Mouse (Mus musculus) limb, embryonic 10.5 days (tissue): ENCODE results near the gene Itga5. TPM values are rescaled to one million over a fixed set of nuclear protein-coding genes. Genes with fewer than 3 reads are reported as not detected.

Source experiments
- DNase-seq: peaks from one replicate; pipeline ENCODE4 v3.0.0-alpha.2; 2017; ENCODE audit warnings: low spot score
- H3K27ac ChIP-seq: fragments of 300-500 bp; sonication (generic); 2 replicates; pipeline ENCODE4 v1.5.1; 2016; ENCODE audit warnings: mild to moderate bottlenecking
- H3K27me3 ChIP-seq: fragments of 300-500 bp; sonication (generic); 2 replicates; pipeline ENCODE4 v1.6.1; 2016; ENCODE audit warnings: low read depth, mild to moderate bottlenecking; ENCODE audit not compliant: poor library complexity, severe bottlenecking
- H3K36me3 ChIP-seq: fragments of 300-500 bp; sonication (generic); 2 replicates; pipeline ENCODE4 v1.6.1; 2016; ENCODE audit warnings: mild to moderate bottlenecking, moderate library complexity
- H3K4me1 ChIP-seq: fragments of 300-500 bp; sonication (generic); 2 replicates; pipeline ENCODE4 v1.6.1; 2016
- H3K4me3 ChIP-seq: fragments of 300-500 bp; sonication (generic); 2 replicates; pipeline ENCODE4 v1.5.1; 2016; ENCODE audit warnings: mild to moderate bottlenecking, moderate library complexity
- H3K9me3 ChIP-seq: fragments of 300-500 bp; sonication (generic); replicated peaks from 2 replicates; pipeline ENCODE4 v1.6.1; 2016; ENCODE audit warnings: mild to moderate bottlenecking
- WGBS: fragments of 180-500 bp; shearing (Covaris S2); methylation state at CpG from one replicate; pipeline ENCODE4 v1.1.7; 2016; 5-methylcytosine and 5-hydroxymethylcytosine counted together
- polyA plus RNA-seq: library from polyadenylated mRNA; unstranded; fragments of >200 nt; fragmentation: Nextera tagmentation; extraction: Ambion mirVana; gene quantifications from 2 replicates; pipeline ENCODE4 v1.2.1, GENCODE M21; 2016

The Itga5 gene
- polyA plus RNA-seq, 1 experiment from 2014 or later: 36.6 TPM

GRCm38 (mm10) chr15:103375112-103375800 is 8.7 kb upstream of the Itga5 start:
- WGBS: 89% methylated on average over 4 of the region's 4 CpGs
- Histone ChIP-seq H3K4me3 (no peak overlapping the region), H3K27me3 (no peaks in the 10 kb centered on the region), H3K4me1 (peaks cover 40% of the 10 kb centered on the region), H3K36me3 (no peaks in the 10 kb centered on the region), H3K27ac (no peak overlapping the region), H3K9me3 (no peaks in the 10 kb centered on the region)
- DNase-seq: no peak

GRCm38 (mm10) chr15:103372461-103372860 is 5.9 kb upstream of the Itga5 start:
- Histone ChIP-seq H3K27ac (no peak overlapping the region), H3K4me3 (no peak overlapping the region), H3K4me1 (peaks cover 37% of the 10 kb centered on the region), H3K36me3 (no peaks in the 10 kb centered on the region), H3K27me3 (no peaks in the 10 kb centered on the region), H3K9me3 (no peaks in the 10 kb centered on the region)
- DNase-seq: no peak

- Histone ChIP-seq H3K4me3 (no peak overlapping the region), H3K27ac (no peak overlapping the region), H3K9me3 (no peaks in the 10 kb centered on the region), H3K36me3 (no peaks in the 10 kb centered on the region), H3K27me3 (no peaks in the 10 kb centered on the region), H3K4me1 (peaks cover 38% of the 10 kb centered on the region)
- WGBS: 79% methylated on average over 1 of the region's 1 CpGs
- DNase-seq: no peak
These were observed 5.2 kb upstream of the Itga5 start for GRCm38 (mm10) chr15:103371741-103372140.

GRCm38 (mm10) chr15:103371208-103371607 is 4.6 kb upstream of the Itga5 start:
- no peaks in the 10 kb centered on the region for H3K9me3 ChIP-seq
- H3K4me3 ChIP-seq: no peak overlapping the region
- no peaks in the 10 kb centered on the region for H3K27me3 ChIP-seq
- DNase-seq: no peak
- H3K27ac ChIP-seq: no peak overlapping the region
- no peaks in the 10 kb centered on the region for H3K36me3 ChIP-seq
- peaks cover 37% of the 10 kb centered on the region for H3K4me1 ChIP-seq
- WGBS: 10% methylated on average over 2 of the region's 2 CpGs

- DNase-seq: no peak
- WGBS: 29% methylated on average over 4 of the region's 4 CpGs
- no peaks in the 10 kb centered on the region for H3K27me3 ChIP-seq
- no peak overlapping the region for H3K4me3 ChIP-seq
- peaks cover 34% of the 10 kb centered on the region for H3K4me1 ChIP-seq
- H3K36me3 ChIP-seq: no peaks in the 10 kb centered on the region
- no peaks in the 10 kb centered on the region for H3K9me3 ChIP-seq
- H3K27ac ChIP-seq: no peak overlapping the region
These were observed 3.9 kb upstream of the Itga5 start for GRCm38 (mm10) chr15:103370462-103370861.

- Histone ChIP-seq H3K9me3 (no peaks in the 10 kb centered on the region), H3K27me3 (no peaks in the 10 kb centered on the region), H3K4me3 (no peak overlapping the region), H3K4me1 (peaks cover 47% of the 10 kb centered on the region), H3K27ac (no peak overlapping the region), H3K36me3 (no peaks in the 10 kb centered on the region)
- no peak for DNase-seq
- 69% methylated on average over 1 of the region's 1 CpGs for WGBS
These were observed 2.6 kb upstream of the Itga5 start for GRCm38 (mm10) chr15:103369123-103369522.

- Histone ChIP-seq H3K27me3 (no peaks in the 10 kb centered on the region), H3K27ac (0 out of 2 replicates have a peak overlapping the region, but pooled peaks have one; percentile 5), H3K9me3 (no peaks in the 10 kb centered on the region), H3K4me3 (no peak overlapping the region), H3K4me1 (peaks cover 49% of the 10 kb centered on the region), H3K36me3 (no peaks in the 10 kb centered on the region)
- DNase-seq: no peak
- WGBS: 82% methylated on average over 4 of the region's 4 CpGs
These were observed 1.8 kb upstream of the Itga5 start for GRCm38 (mm10) chr15:103368179-103368940.

GRCm38 (mm10) chr15:103365471-103366375 is 840 bp downstream of the Itga5 start:
- under 1% methylated on average over 51 of the region's 51 CpGs for WGBS
- H3K4me1 ChIP-seq: peaks cover 50% of the 10 kb centered on the region
- H3K4me3 ChIP-seq: peak overlapping the region; percentile 97
- H3K36me3 ChIP-seq: peaks cover 9% of the 10 kb centered on the region
- no peaks in the 10 kb centered on the region for H3K9me3 ChIP-seq
- no peaks in the 10 kb centered on the region for H3K27me3 ChIP-seq
- DNase-seq: peak; percentile 77
- peak overlapping the region; percentile 98 for H3K27ac ChIP-seq

GRCm38 (mm10) chr15:103364761-103365160 is 1.8 kb downstream of the Itga5 start:
- no peak for DNase-seq
- 52% methylated on average over 4 of the region's 4 CpGs for WGBS
- peak overlapping the region; percentile 98 for H3K27ac ChIP-seq

GRCm38 (mm10) chr15:103363809-103364208 is 2.8 kb downstream of the Itga5 start:
- Histone ChIP-seq H3K27ac (no peak overlapping the region), H3K36me3 (peaks cover 15% of the 10 kb centered on the region), H3K4me3 (no peak overlapping the region), H3K27me3 (no peaks in the 10 kb centered on the region), H3K9me3 (no peaks in the 10 kb centered on the region), H3K4me1 (peaks cover 62% of the 10 kb centered on the region)
- no peak for DNase-seq
- 79% methylated on average over 1 of the region's 1 CpGs for WGBS

More at GRCm38 (mm10) chr15:103364761-103365160, 1.8 kb downstream of the Itga5 start:
- H3K9me3 ChIP-seq: no peaks in the 10 kb centered on the region
- H3K4me3 ChIP-seq: peak overlapping the region; percentile 97
- H3K36me3 ChIP-seq: peaks cover 15% of the 10 kb centered on the region
- H3K4me1 ChIP-seq: peaks cover 52% of the 10 kb centered on the region
- no peaks in the 10 kb centered on the region for H3K27me3 ChIP-seq

GRCm38 (mm10) chr15:103362950-103363349 is 3.6 kb downstream of the Itga5 start:
- no peak for DNase-seq
- H3K27ac ChIP-seq: no peak overlapping the region
- no peak overlapping the region for H3K4me3 ChIP-seq
- 93% methylated on average over 3 of the region's 3 CpGs for WGBS
- no peaks in the 10 kb centered on the region for H3K27me3 ChIP-seq
- peaks cover 15% of the 10 kb centered on the region for H3K36me3 ChIP-seq
- no peaks in the 10 kb centered on the region for H3K9me3 ChIP-seq
- H3K4me1 ChIP-seq: peaks cover 66% of the 10 kb centered on the region

- 94% methylated on average over 6 of the region's 7 CpGs for WGBS
- DNase-seq: no peak
- peaks cover 20% of the 10 kb centered on the region for H3K36me3 ChIP-seq
- no peak overlapping the region for H3K4me3 ChIP-seq
- H3K27me3 ChIP-seq: no peaks in the 10 kb centered on the region
- H3K9me3 ChIP-seq: no peaks in the 10 kb centered on the region
- no peak overlapping the region for H3K27ac ChIP-seq
- H3K4me1 ChIP-seq: peaks cover 62% of the 10 kb centered on the region
These were observed 4.2 kb downstream of the Itga5 start for GRCm38 (mm10) chr15:103362333-103362732.
